Mouse (Mus musculus): ENCODE results near the gene Mgat5.

GRCm38 (mm10) chr1:127441007-127441406 is 236.2 kb downstream of the Mgat5 start:
- TF ChIP-seq CHD2 (IDR thresholded peaks at IDR 0.05; ENCODE audit: low read depth, low read length) (no peak), MAFK (IDR thresholded peaks at IDR 0.05; ENCODE audit: insufficient read depth, low read depth, low read length) (no peak), ZC3H11A (IDR thresholded peaks at IDR 0.05; ENCODE audit: borderline replicate concordance, low read depth, low read length) (no peak), ZNF384 (IDR thresholded peaks at IDR 0.05; ENCODE audit: low read depth, low read length) (no peak)
